Mouse (Mus musculus) kidney, postnatal 14 days (tissue): Measurements from ENCODE around the gene Zfp1.

Source experiments
- DNase-seq: peaks from one replicate; pipeline ENCODE4 v3.0.0; 2022; ENCODE audit warnings: mixed read lengths

Gene Zfp1

GRCm38 (mm10) chr8:111625694-111626527, 17.3 kb upstream of the Zfp1 start:
- DNase-seq, result peak; percentile 81

- DNase-seq, result no peak
Observed at GRCm38 (mm10) chr8:111626528-111626820, 16.7 kb upstream of the Zfp1 start.

GRCm38 (mm10) chr8:111626933-111627332, 16.3 kb upstream of the Zfp1 start:
- DNase-seq, result no peak

- DNase-seq, result no peak
Observed at GRCm38 (mm10) chr8:111627923-111628322, 15.3 kb upstream of the Zfp1 start.

GRCm38 (mm10) chr8:111628401-111628800, 14.8 kb upstream of the Zfp1 start:
- no peak for DNase-seq

- no peak for DNase-seq
Observed at GRCm38 (mm10) chr8:111628894-111629501, 14.2 kb upstream of the Zfp1 start.

GRCm38 (mm10) chr8:111630105-111630521, 13.1 kb upstream of the Zfp1 start, which contains the start of gene Ldhd:
Gene Ldhd, minus strand, starts transcription at chr8:111630374.
- peak; percentile 79 for DNase-seq

- no peak for DNase-seq
Observed at GRCm38 (mm10) chr8:111631589-111631988, 11.6 kb upstream of the Zfp1 start.

GRCm38 (mm10) chr8:111632976-111633375, 10.2 kb upstream of the Zfp1 start:
- DNase-seq, result no peak

GRCm38 (mm10) chr8:111638086-111638485, 5.1 kb upstream of the Zfp1 start:
- DNase-seq, result no peak

- no peak for DNase-seq
Observed at GRCm38 (mm10) chr8:111641064-111641463, 2.1 kb upstream of the Zfp1 start.

- peak; percentile 37 for DNase-seq
Observed at GRCm38 (mm10) chr8:111642496-111642895, 705 bp upstream of the Zfp1 start.

GRCm38 (mm10) chr8:111642939-111643263, 300 bp upstream of the Zfp1 start:
- no peak for DNase-seq

GRCm38 (mm10) chr8:111644286-111645051, 1.3 kb downstream of the Zfp1 start:
- peak; percentile 50 for DNase-seq

- no peak for DNase-seq
Observed at GRCm38 (mm10) chr8:111645715-111646114, 2.5 kb downstream of the Zfp1 start.

- no peak for DNase-seq
Observed at GRCm38 (mm10) chr8:111648834-111649233, 5.6 kb downstream of the Zfp1 start.

- DNase-seq, result no peak
Observed at GRCm38 (mm10) chr8:111650651-111651050, 7.5 kb downstream of the Zfp1 start.

- DNase-seq, result no peak
Observed at GRCm38 (mm10) chr8:111653524-111653923, 10.3 kb downstream of the Zfp1 start.

- DNase-seq, result no peak
Observed at GRCm38 (mm10) chr8:111657312-111657854, 14.2 kb downstream of the Zfp1 start.

GRCm38 (mm10) chr8:111658819-111659423, 15.7 kb downstream of the Zfp1 start:
- no peak for DNase-seq

GRCm38 (mm10) chr8:111662473-111662872, 19.3 kb downstream of the Zfp1 start:
- peak; percentile 87 for DNase-seq

- DNase-seq, result no peak
Observed at GRCm38 (mm10) chr8:111666751-111667150, 23.6 kb downstream of the Zfp1 start.

- DNase-seq, result no peak
Observed at GRCm38 (mm10) chr8:111676237-111676636, 33.0 kb downstream of the Zfp1 start.
